Mouse (Mus musculus) midbrain, embryonic 10.5 days (tissue): ENCODE results near the gene Gsta4. TPM values are rescaled to one million over a fixed set of nuclear protein-coding genes. Genes with fewer than 3 reads are reported as not detected.
"Not testable (repeated sequence)": the region's sequence is repeated elsewhere in the genome, so short reads cannot be mapped to it uniquely, and the experiment has no call there.

Experiments
- DNase-seq: peaks from one replicate; pipeline ENCODE4 v3.0.0-alpha.2; 2017; ENCODE audit warnings: low spot score
- H3K27ac ChIP-seq: fragments of 300-500 bp; sonication (generic); replicated peaks from 2 replicates; pipeline ENCODE4 v1.5.1; 2016; ENCODE audit warnings: mild to moderate bottlenecking
- H3K27me3 ChIP-seq: fragments of 300-500 bp; sonication (generic); 2 replicates; pipeline ENCODE4 v1.6.1; 2016; ENCODE audit warnings: low read depth, mild to moderate bottlenecking; ENCODE audit not compliant: poor library complexity, severe bottlenecking
- H3K36me3 ChIP-seq: fragments of 300-500 bp; sonication (generic); 2 replicates; pipeline ENCODE4 v1.6.1; 2016; ENCODE audit warnings: mild to moderate bottlenecking, moderate library complexity
- H3K4me1 ChIP-seq: fragments of 300-500 bp; sonication (generic); 2 replicates; pipeline ENCODE4 v1.6.1; 2016
- H3K4me3 ChIP-seq: fragments of 300-500 bp; sonication (generic); 2 replicates; pipeline ENCODE4 v1.5.1; 2016; ENCODE audit warnings: mild to moderate bottlenecking, moderate library complexity
- H3K9me3 ChIP-seq: fragments of 300-500 bp; sonication (generic); replicated peaks from 2 replicates; pipeline ENCODE4 v1.6.1; 2016; ENCODE audit warnings: mild to moderate bottlenecking
- WGBS: fragments of 180-500 bp; shearing (Covaris S2); methylation state at CpG from one replicate; pipeline ENCODE4 v1.1.7; 2016; 5-methylcytosine and 5-hydroxymethylcytosine counted together
- polyA plus RNA-seq: library from polyadenylated mRNA; unstranded; fragments of >200 nt; fragmentation: Nextera tagmentation; extraction: Ambion mirVana; gene quantifications from 2 replicates; pipeline ENCODE4 v1.2.1, GENCODE M21; 2016

Gene Gsta4
- polyA plus RNA-seq, 1 experiment from 2014 or later = 53.6 TPM

GRCm38 (mm10) chr9:78166694-78167452, 15.7 kb upstream of the Gsta4 start:
- Histone ChIP-seq H3K9me3 (no peaks in the 10 kb centered on the region), H3K4me1 (no peaks in the 10 kb centered on the region), H3K27me3 (no peaks in the 10 kb centered on the region), H3K27ac (no peak overlapping the region), H3K36me3 (peaks cover 77% of the 10 kb centered on the region), H3K4me3 (no peak overlapping the region)
- 85% methylated on average over 19 of the region's 19 CpGs for WGBS
- DNase-seq = no peak

GRCm38 (mm10) chr9:78167453-78167969, 15.1 kb upstream of the Gsta4 start:
- Histone ChIP-seq H3K27ac (no peak overlapping the region), H3K4me3 (no peak overlapping the region), H3K27me3 (no peaks in the 10 kb centered on the region), H3K4me1 (no peaks in the 10 kb centered on the region), H3K36me3 (peaks cover 71% of the 10 kb centered on the region), H3K9me3 (no peaks in the 10 kb centered on the region)
- 89% methylated on average over 19 of the region's 19 CpGs for WGBS
- no peak for DNase-seq

GRCm38 (mm10) chr9:78168864-78169263, 13.7 kb upstream of the Gsta4 start:
- H3K4me3 ChIP-seq = no peak overlapping the region
- H3K4me1 ChIP-seq = no peaks in the 10 kb centered on the region
- no peak for DNase-seq
- H3K36me3 ChIP-seq = peaks cover 60% of the 10 kb centered on the region
- no peak overlapping the region for H3K27ac ChIP-seq
- WGBS = 94% methylated on average over 6 of the region's 6 CpGs
- no peaks in the 10 kb centered on the region for H3K9me3 ChIP-seq
- H3K27me3 ChIP-seq = no peaks in the 10 kb centered on the region

GRCm38 (mm10) chr9:78174016-78174415, 8.6 kb upstream of the Gsta4 start:
- Histone ChIP-seq H3K27me3 (peaks cover 6% of the 10 kb centered on the region; the same call in 1 of the 2 replicates), H3K36me3 (peaks cover 10% of the 10 kb centered on the region), H3K4me3 (no peak overlapping the region), H3K4me1 (peaks cover 8% of the 10 kb centered on the region), H3K27ac (no peak overlapping the region), H3K9me3 (no peaks in the 10 kb centered on the region)
- 51% methylated on average over 1 of the region's 1 CpGs for WGBS
- no peak for DNase-seq

- H3K9me3 ChIP-seq, H3K4me3 ChIP-seq, H3K4me1 ChIP-seq, DNase-seq, H3K27me3 ChIP-seq, H3K27ac ChIP-seq, H3K36me3 ChIP-seq: not testable (repeated sequence)
- 58% methylated on average over 3 of the region's 3 CpGs for WGBS
Measured at GRCm38 (mm10) chr9:78174925-78175276, 7.7 kb upstream of the Gsta4 start.

- H3K9me3 ChIP-seq = no peaks in the 10 kb centered on the region
- H3K27ac ChIP-seq = peak overlapping the region; percentile 93
- peaks cover 8% of the 10 kb centered on the region for H3K4me1 ChIP-seq
- DNase-seq = peak; percentile 93
- H3K36me3 ChIP-seq = no peaks in the 10 kb centered on the region
- peaks cover 6% of the 10 kb centered on the region; the same call in 1 of the 2 replicates for H3K27me3 ChIP-seq
- peak overlapping the region; percentile 66 for H3K4me3 ChIP-seq
- WGBS = under 1% methylated on average over 53 of the region's 58 CpGs
Measured at GRCm38 (mm10) chr9:78175277-78176200, 7.0 kb upstream of the Gsta4 start.

- Histone ChIP-seq H3K27me3 (peaks cover 6% of the 10 kb centered on the region; the same call in 1 of the 2 replicates), H3K27ac (peak overlapping the region; percentile 93), H3K9me3 (no peaks in the 10 kb centered on the region), H3K4me3 (peak overlapping the region; percentile 66), H3K4me1 (peaks cover 8% of the 10 kb centered on the region), H3K36me3 (no peaks in the 10 kb centered on the region)
- WGBS = 2% methylated on average over 22 of the region's 22 CpGs
- DNase-seq = peak; percentile 76
Measured at GRCm38 (mm10) chr9:78176201-78176727, 6.3 kb upstream of the Gsta4 start.

- Histone ChIP-seq H3K4me3 (peak overlapping the region; percentile 66), H3K4me1 (peaks cover 8% of the 10 kb centered on the region), H3K27me3 (peaks cover 6% of the 10 kb centered on the region; the same call in 1 of the 2 replicates), H3K9me3 (no peaks in the 10 kb centered on the region), H3K36me3 (no peaks in the 10 kb centered on the region), H3K27ac (peak overlapping the region; percentile 93)
- DNase-seq = no peak
- 62% methylated on average over 7 of the region's 7 CpGs for WGBS
Measured at GRCm38 (mm10) chr9:78176831-78177230, 5.7 kb upstream of the Gsta4 start.

- Histone ChIP-seq H3K36me3 (no peaks in the 10 kb centered on the region), H3K27me3 (peaks cover 6% of the 10 kb centered on the region; the same call in 1 of the 2 replicates), H3K4me1 (peaks cover 8% of the 10 kb centered on the region), H3K9me3 (no peaks in the 10 kb centered on the region), H3K27ac (no peak overlapping the region), H3K4me3 (no peak overlapping the region)
- 87% methylated on average over 5 of the region's 5 CpGs for WGBS
- DNase-seq = no peak
Measured at GRCm38 (mm10) chr9:78178197-78178596, 4.4 kb upstream of the Gsta4 start.

- WGBS = 92% methylated on average over 2 of the region's 2 CpGs
- Histone ChIP-seq H3K27me3 (peaks cover 6% of the 10 kb centered on the region; the same call in 1 of the 2 replicates), H3K4me3 (no peak overlapping the region), H3K36me3 (no peaks in the 10 kb centered on the region), H3K9me3 (no peaks in the 10 kb centered on the region), H3K4me1 (peaks cover 8% of the 10 kb centered on the region), H3K27ac (no peak overlapping the region)
- no peak for DNase-seq
Measured at GRCm38 (mm10) chr9:78179071-78179470, 3.5 kb upstream of the Gsta4 start.

- 93% methylated on average over 9 of the region's 9 CpGs for WGBS
Measured at GRCm38 (mm10) chr9:78185686-78186085, 3.1 kb downstream of the Gsta4 start.

GRCm38 (mm10) chr9:78188910-78189309, 6.3 kb downstream of the Gsta4 start:
- Histone ChIP-seq H3K4me3 (no peak overlapping the region), H3K27ac (no peak overlapping the region), H3K4me1 (peaks cover 37% of the 10 kb centered on the region), H3K9me3 (no peaks in the 10 kb centered on the region), H3K36me3 (no peaks in the 10 kb centered on the region), H3K27me3 (peaks cover 28% of the 10 kb centered on the region; the same call in 1 of the 2 replicates)
- WGBS = 89% methylated on average over 8 of the region's 8 CpGs
- no peak for DNase-seq

More at GRCm38 (mm10) chr9:78185686-78186085, 3.1 kb downstream of the Gsta4 start:
- DNase-seq = no peak
- no peak overlapping the region for H3K27ac ChIP-seq
- peaks cover 5% of the 10 kb centered on the region for H3K4me1 ChIP-seq
- peaks cover 24% of the 10 kb centered on the region; the same call in 1 of the 2 replicates for H3K27me3 ChIP-seq
- no peak overlapping the region for H3K4me3 ChIP-seq
- no peaks in the 10 kb centered on the region for H3K9me3 ChIP-seq
- no peaks in the 10 kb centered on the region for H3K36me3 ChIP-seq
